Mouse (Mus musculus) lung, postnatal 0 days (tissue): ENCODE measurements at regions not wholly inside any gene's neighbourhood (a gene's known extent, or its start where the extent isn't known, plus 50 kb on each side); places are given as distances from the start of the nearest gene placed in this dataset.

ENCODE experiments used
- CTCF ChIP-seq: IDR thresholded peaks from 2 replicates; pipeline ENCODE4 v1.5.1; 2016; ENCODE audit warnings: antibody characterized with exemption, mild to moderate bottlenecking
- EP300 ChIP-seq: IDR thresholded peaks from 2 replicates; pipeline ENCODE4 v1.6.1; 2016; ENCODE audit warnings: antibody characterized with exemption, mild to moderate bottlenecking, control low read depth

GRCm38 (mm10) chr13:52318276-52318675, 212.8 kb downstream of the Diras2 start:
- TF ChIP-seq CTCF = no peak
- no peak for TF ChIP-seq EP300
